ENCODE assay signal across 9 mouse cellular contexts in the genomic region with DNA sequence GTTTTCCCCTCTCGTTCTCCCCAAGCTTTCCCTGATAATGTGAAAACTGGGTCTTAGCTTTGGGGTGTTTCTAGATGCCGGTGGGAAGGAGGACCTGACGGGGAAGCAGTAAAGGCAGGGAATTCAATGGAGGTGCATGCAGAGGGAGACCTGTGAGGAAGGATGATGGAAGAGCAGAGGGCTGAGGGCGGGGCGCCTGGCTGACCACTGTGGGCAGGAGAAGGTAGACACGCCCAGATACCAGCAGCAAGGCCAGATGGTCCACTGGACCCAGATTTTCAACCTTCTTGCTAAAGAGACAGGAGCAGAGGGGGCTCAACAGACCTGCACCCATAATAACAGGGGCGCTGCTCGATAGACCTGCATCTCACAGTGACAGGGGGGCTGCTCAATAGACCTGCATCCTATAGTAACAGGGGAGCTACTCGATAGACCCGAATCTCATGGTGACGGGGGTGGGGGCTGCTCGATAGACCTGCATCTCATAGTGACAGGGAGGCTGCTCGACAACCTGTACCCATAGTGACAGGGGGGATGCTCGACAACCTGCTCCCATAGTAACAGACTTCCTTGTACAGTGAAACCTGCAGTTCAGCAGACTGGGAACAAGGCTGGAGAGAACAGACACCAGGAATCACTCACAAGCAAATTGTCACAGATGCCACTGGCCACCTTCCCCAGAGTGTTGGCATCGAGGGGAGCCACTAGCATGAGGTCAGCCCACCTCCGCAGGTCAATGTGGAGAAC. TPM values are rescaled to one million over a fixed set of nuclear protein-coding genes. Genes with fewer than 3 reads are reported as not detected.
DNase-seq lines count a peak whose midpoint lies in the region; ATAC-seq and TF ChIP-seq lines count a peak whose summit lies in the region.
"Had no signal": no experiment of that assay in that cellular context is flagged by ENCODE, and none has a peak within 500 bp of the region (broad histone marks: within the 10 kb centered on the region; RNA-seq: fewer than 3 reads in every experiment).

No protein-coding gene starts in this region.

- TF ChIP-seq CTCF in left cerebral cortex, adult 2 months (IDR thresholded peaks at IDR 0.05), result no peak

- H3K9me3 ChIP-seq in forebrain, embryonic 16.5 days (ENCODE audit: control insufficient read depth, low read length), result no peaks in the 10 kb centered on the region
- H3K9me3 ChIP-seq in forebrain, embryonic 13.5 days (replicated peaks), result no peaks in the 10 kb centered on the region
- no peaks in the 10 kb centered on the region for H3K9me3 ChIP-seq in embryonic facial prominence, embryonic 10.5 days
- no peaks in the 10 kb centered on the region for H3K9me3 ChIP-seq in limb, embryonic 12.5 days

- no peak for DNase-seq in left cerebral cortex, adult 2 months (ENCODE audit: extremely low spot score in 1 of 2, low spot score in 2 of 2)
- no peak for DNase-seq in left cerebral cortex, postnatal 14 days (ENCODE audit: low spot score in 2 of 2)
- no peak for DNase-seq in embryonic facial prominence, embryonic 10.5 days (ENCODE audit: low spot score)
- DNase-seq in adrenal gland, adult 2 months, result no peak
- no peak for DNase-seq in urinary bladder, postnatal 25 days (ENCODE audit: low spot score)

- H3K27ac ChIP-seq in forebrain, embryonic 16.5 days (ENCODE audit: low read length), result no peak overlapping the region
- H3K27ac ChIP-seq in forebrain, embryonic 13.5 days, result no peak overlapping the region
- H3K27ac ChIP-seq in left cerebral cortex, adult 2 months, result peak overlapping the region; percentile 79
- H3K27ac ChIP-seq in embryonic facial prominence, embryonic 10.5 days (replicated peaks), result peak overlapping the region; percentile 72
- H3K27ac ChIP-seq in limb, embryonic 12.5 days, result peak overlapping the region; percentile 94

- no peaks in the 10 kb centered on the region for H3K36me3 ChIP-seq in forebrain, embryonic 16.5 days (ENCODE audit: control insufficient read depth, insufficient read depth)
- H3K36me3 ChIP-seq in forebrain, embryonic 13.5 days (ENCODE audit: poor library complexity, severe bottlenecking), result peaks cover 10% of the 10 kb centered on the region
- peaks cover 6% of the 10 kb centered on the region for H3K36me3 ChIP-seq in embryonic facial prominence, embryonic 10.5 days (replicated peaks)
- no peaks in the 10 kb centered on the region for H3K36me3 ChIP-seq in limb, embryonic 12.5 days

- H3K27me3 ChIP-seq in forebrain, embryonic 16.5 days (replicated peaks; ENCODE audit: control insufficient read depth, insufficient read depth, low read length), result no peaks in the 10 kb centered on the region
- no peaks in the 10 kb centered on the region for H3K27me3 ChIP-seq in forebrain, embryonic 13.5 days
- H3K27me3 ChIP-seq in embryonic facial prominence, embryonic 10.5 days (replicated peaks; ENCODE audit: low read depth, poor library complexity, severe bottlenecking), result no peaks in the 10 kb centered on the region
- no peaks in the 10 kb centered on the region for H3K27me3 ChIP-seq in limb, embryonic 12.5 days

- H3K4me2 ChIP-seq in forebrain, embryonic 16.5 days (ENCODE audit: low read length), result no peak overlapping the region
- H3K4me2 ChIP-seq in forebrain, embryonic 13.5 days, result no peak overlapping the region
- peak overlapping the region; percentile 34 for H3K4me2 ChIP-seq in limb, embryonic 12.5 days

- no peak overlapping the region for H3K4me3 ChIP-seq in forebrain, embryonic 16.5 days (replicated peaks; ENCODE audit: low read length)
- no peak overlapping the region for H3K4me3 ChIP-seq in forebrain, embryonic 13.5 days
- H3K4me3 ChIP-seq in left cerebral cortex, adult 2 months, result no peak overlapping the region
- no peak overlapping the region for H3K4me3 ChIP-seq in embryonic facial prominence, embryonic 10.5 days
- no peak overlapping the region for H3K4me3 ChIP-seq in limb, embryonic 12.5 days (replicated peaks)

- 0 out of 2 replicates have a peak, but pooled peaks have one; percentile 49 for ATAC-seq in forebrain, embryonic 16.5 days
- no peak for ATAC-seq in forebrain, embryonic 13.5 days
- ATAC-seq in limb, embryonic 12.5 days (ENCODE audit: insufficient number of reproducible peaks, insufficient read depth, low FRiP score, low TSS enrichment, low read depth), result no peak

- intact Hi-C loops in left cerebral cortex, adult 2 months (cut with DNase I), result no loop called here
- intact Hi-C loops in left cerebral cortex, postnatal 14 days (cut with DNase I), result no loop called here

- no peak overlapping the region for H3K9ac ChIP-seq in forebrain, embryonic 16.5 days (replicated peaks; ENCODE audit: low read depth, low read length)
- no peak overlapping the region for H3K9ac ChIP-seq in forebrain, embryonic 13.5 days
- H3K9ac ChIP-seq in limb, embryonic 12.5 days (replicated peaks), result no peak overlapping the region

- H3K4me1 ChIP-seq in forebrain, embryonic 16.5 days (replicated peaks; ENCODE audit: control insufficient read depth, insufficient read depth, low read length), result peaks cover 7% of the 10 kb centered on the region
- peaks cover 8% of the 10 kb centered on the region; the same call in 1 of the 2 replicates for H3K4me1 ChIP-seq in forebrain, embryonic 13.5 days
- H3K4me1 ChIP-seq in embryonic facial prominence, embryonic 10.5 days, result peaks cover 25% of the 10 kb centered on the region
- H3K4me1 ChIP-seq in limb, embryonic 12.5 days (replicated peaks), result peaks cover 26% of the 10 kb centered on the region

- WGBS in forebrain, embryonic 16.5 days, result 90% methylated on average over 16 of the region's 16 CpGs
- 92% methylated on average over 16 of the region's 16 CpGs for WGBS in forebrain, embryonic 13.5 days
- 89% methylated on average over 16 of the region's 16 CpGs for WGBS in embryonic facial prominence, embryonic 10.5 days
- WGBS in limb, embryonic 12.5 days, result 76% methylated on average over 16 of the region's 16 CpGs

RNA-seq across cellular contexts. Expression of gene Ppcdc, which starts 20.2 kb away (rescaled TPM):
- 24.0 and 26.9 TPM in 2 replicates for polyA plus RNA-seq in forebrain, embryonic 16.5 days (2015; fragmentation: Nextera tagmentation; extraction: Ambion mirVana)
- 26.1 TPM in 2 replicates for polyA plus RNA-seq in forebrain, embryonic 13.5 days (2015; fragmentation: Nextera tagmentation; extraction: Ambion mirVana)
- total RNA-seq in left cerebral cortex, adult 2 months (2021), result 10 to 100 TPM; 16.3 to 16.8 TPM
- 10 to 100 TPM; 14.4 to 14.7 TPM for total RNA-seq in left cerebral cortex, postnatal 14 days (2021)
- 20.8 and 25.4 TPM in 2 replicates for polyA plus RNA-seq in embryonic facial prominence, embryonic 10.5 days (2016; fragmentation: Nextera tagmentation; extraction: Ambion mirVana)
- 22.4 and 28.3 TPM in 2 replicates for polyA plus RNA-seq in limb, embryonic 12.5 days (2016; fragmentation: Nextera tagmentation; extraction: Ambion mirVana)
- total RNA-seq in adrenal gland, adult 2 months (2021), result 10 to 100 TPM; 21.7 to 21.9 TPM
- polyA plus RNA-seq in adrenal gland, adult 2 months (2012; rRNA removed), result 38.0 and 43.9 TPM in 2 replicates

RNA-seq across cellular contexts. Expression of gene Scamp5, which starts 48.2 kb away (rescaled TPM):
- polyA plus RNA-seq in forebrain, embryonic 16.5 days (2015; fragmentation: Nextera tagmentation; extraction: Ambion mirVana), result 116 and 135 TPM in 2 replicates
- 52.2 and 62.1 TPM in 2 replicates for polyA plus RNA-seq in forebrain, embryonic 13.5 days (2015; fragmentation: Nextera tagmentation; extraction: Ambion mirVana)
- total RNA-seq in left cerebral cortex, adult 2 months (2021), result 100 to 1,000 TPM; 379 TPM
- 100 to 1,000 TPM; 414 to 420 TPM for total RNA-seq in left cerebral cortex, postnatal 14 days (2021)
- 9.3 and 9.6 TPM in 2 replicates for polyA plus RNA-seq in embryonic facial prominence, embryonic 10.5 days (2016; fragmentation: Nextera tagmentation; extraction: Ambion mirVana)
- polyA plus RNA-seq in limb, embryonic 12.5 days (2016; fragmentation: Nextera tagmentation; extraction: Ambion mirVana), result 10.6 and 10.7 TPM in 2 replicates
- total RNA-seq in adrenal gland, adult 2 months (2021), result 10 to 100 TPM in 1 of 2 experiments, 1 to 10 TPM in 1; 8.4 to 18.1 TPM
- 21.0 and 21.7 TPM in 2 replicates for polyA plus RNA-seq in adrenal gland, adult 2 months (2012; rRNA removed)
- total RNA-seq: megakaryocyte-erythroid progenitor cell, adult 5-6 weeks had no signal

Comparison
In these comparisons a context has a peak if more than half of its experiments do, and no peak if none do; other contexts are left out.
1. H3K27ac ChIP-seq: peak in left cerebral cortex, adult 2 months (single experiment), embryonic facial prominence, embryonic 10.5 days (single experiment) and limb, embryonic 12.5 days (single experiment); none in forebrain, embryonic 16.5 days (single experiment) and forebrain, embryonic 13.5 days (single experiment).